Mouse (Mus musculus): ENCODE measurements around the gene Sf3b4.

- TF ChIP-seq GATA1 (IDR thresholded peaks at IDR 0.05; ENCODE audit: borderline replicate concordance, low read length) (no peak), FLI1 (IDR thresholded peaks at IDR 0.05; ENCODE audit: low read length) (no peak)
These were observed 20.8 kb downstream of the Sf3b4 start for GRCm38 (mm10) chr3:96192977-96193376.

All from megakaryocyte, embryonic 14.5 days (primary cell).